Mouse (Mus musculus): ENCODE data around the gene Lipa.

GRCm38 (mm10) chr19:34523106-34523725 is 4.1 kb downstream of the Lipa start:
- no peak for TF ChIP-seq CTCF (IDR thresholded peaks at IDR 0.05; ENCODE audit: extremely low read depth, insufficient read depth, insufficient read length, insufficient replicate concordance)
- TF ChIP-seq POLR2A (IDR thresholded peaks at IDR 0.05; ENCODE audit: low read depth, low read length) = no peak
